Mouse (Mus musculus) stomach, adult 2 months (tissue): ENCODE data around the gene Lrrc20. TPM values are rescaled to one million over a fixed set of nuclear protein-coding genes. Genes with fewer than 3 reads are reported as not detected.

Experiments
- polyA plus RNA-seq: library from polyadenylated mRNA; depleted of rRNA; stranded (reverse); fragments of >200 nt; gene quantifications from 2 replicates; pipeline ENCODE4 v1.2.3, GENCODE M21; 2012; rRNA removed

Lrrc20 gene
- 8.6 and 10.9 TPM in 2 replicates for polyA plus RNA-seq

DNA sequence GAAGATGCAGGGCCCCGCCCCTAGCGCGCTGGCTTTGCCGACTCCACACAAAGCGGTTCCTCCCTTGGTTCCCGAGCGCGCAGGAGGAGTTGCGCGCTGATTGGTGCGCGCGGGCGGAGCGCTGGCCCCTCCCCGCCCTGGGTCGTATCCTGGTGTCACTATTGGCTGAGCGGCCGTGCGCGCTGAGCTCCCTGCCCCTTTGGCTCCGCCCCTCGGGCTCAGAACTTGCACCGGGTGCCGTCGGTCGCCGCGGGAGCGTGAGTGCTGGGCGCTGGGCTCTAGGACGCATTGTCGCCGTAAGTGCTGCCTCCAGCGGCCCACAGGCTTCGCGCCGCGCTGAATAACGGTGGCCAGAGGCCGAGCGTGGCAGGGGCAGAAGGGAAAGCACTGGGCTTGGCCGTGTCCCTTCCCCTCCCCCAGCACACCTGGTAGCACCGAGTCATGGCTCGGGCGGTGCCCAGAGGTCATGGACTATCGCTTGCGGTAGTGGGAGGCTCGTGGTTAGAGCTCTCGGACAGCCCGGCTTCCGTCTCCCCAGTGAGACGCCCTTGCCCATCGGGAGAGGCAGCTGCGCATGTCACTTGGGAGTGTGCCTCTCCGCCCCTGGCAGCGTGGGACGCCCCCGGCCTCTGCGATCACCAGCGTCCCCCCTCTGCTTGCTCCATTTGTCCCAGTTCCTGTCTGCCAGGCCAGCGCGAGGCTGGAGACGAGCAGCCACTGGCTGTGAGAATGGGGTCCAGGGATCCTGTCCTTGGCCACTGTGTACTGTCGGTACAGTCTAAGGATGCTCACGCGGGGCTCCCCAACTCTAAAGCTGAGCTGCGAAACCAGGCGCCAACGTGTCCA is at the start of gene Lrrc20:
Lrrc20 (plus strand) TSS at position 208 of the 846 bp plus-strand sequence.

DNA sequence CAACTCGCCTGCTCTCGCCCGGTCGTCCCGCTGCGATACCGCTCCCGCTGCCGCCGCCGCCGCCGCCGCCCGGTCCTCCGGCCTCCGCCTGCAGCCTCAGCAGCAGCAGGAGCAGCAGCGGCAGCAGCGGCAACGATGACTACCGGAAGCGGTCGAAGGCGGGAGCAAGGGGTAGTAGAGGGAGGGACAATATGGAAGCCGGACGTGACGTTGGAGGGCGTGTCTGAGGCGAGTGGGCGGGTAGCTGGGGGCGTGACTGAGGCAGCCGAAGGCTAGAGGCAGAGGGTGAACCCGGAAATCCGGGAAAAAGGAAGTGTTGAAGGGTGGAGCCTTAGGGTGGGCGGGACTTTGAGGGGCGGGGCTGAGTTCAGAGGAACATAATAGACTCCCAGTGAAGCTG is 23.0 kb upstream of the Lrrc20 start, which contains the start of gene Eif4ebp2:
Eif4ebp2 (minus strand) TSS at position 17 of the 400 bp plus-strand sequence.

Other genes with a start within 250 kb of the Lrrc20 start
- 0.91 and 1.0 TPM in 2 replicates for gene Adamts14, start 202.4 kb upstream of the Lrrc20 start, polyA plus RNA-seq
- gene Prf1, start 178.0 kb upstream of the Lrrc20 start, polyA plus RNA-seq, result 0.03 TPM in 1 of 2 replicates, not detected in the other
- gene Pald1, start 92.3 kb upstream of the Lrrc20 start, polyA plus RNA-seq, result 4.5 and 6.7 TPM in 2 replicates
- 0.05 and 0.09 TPM in 2 replicates for gene Nodal, start 57.8 kb upstream of the Lrrc20 start, polyA plus RNA-seq
- 34.9 and 39.0 TPM in 2 replicates for gene Eif4ebp2, start 23.1 kb upstream of the Lrrc20 start, polyA plus RNA-seq
- 0.12 and 0.34 TPM in 2 replicates for gene Npffr1, start 119.7 kb downstream of the Lrrc20 start, polyA plus RNA-seq
- 20.8 and 30.7 TPM in 2 replicates for gene Ppa1, start 172.8 kb downstream of the Lrrc20 start, polyA plus RNA-seq
- gene Sar1a, start 204.5 kb downstream of the Lrrc20 start, polyA plus RNA-seq, result 23.7 and 26.2 TPM in 2 replicates
- gene Tysnd1, start 219.7 kb downstream of the Lrrc20 start, polyA plus RNA-seq, result 32.8 and 52.8 TPM in 2 replicates
- 3.3 and 4.0 TPM in 2 replicates for gene Aifm2, start 239.5 kb downstream of the Lrrc20 start, polyA plus RNA-seq